Mouse (Mus musculus) urinary bladder, postnatal 14 days (tissue): ENCODE data around the gene Ctsd.
"Not testable (repeated sequence)": the region's sequence is repeated elsewhere in the genome, so short reads cannot be mapped to it uniquely, and the experiment has no call there.

ENCODE experiments used
- DNase-seq: peaks from one replicate; pipeline ENCODE4 v3.0.0; 2021; ENCODE audit warnings: low spot score

The Ctsd gene

GRCm38 (mm10) chr7:142332741-142333140, 55.1 kb downstream of the Ctsd start:
- not testable (repeated sequence) for DNase-seq

GRCm38 (mm10) chr7:142331281-142331680, 56.6 kb downstream of the Ctsd start:
- DNase-seq, result no peak

GRCm38 (mm10) chr7:142330271-142330724, 57.5 kb downstream of the Ctsd start:
- DNase-seq, result no peak

- DNase-seq, result no peak
Measured at GRCm38 (mm10) chr7:142328507-142328906, 59.3 kb downstream of the Ctsd start.

DNA sequence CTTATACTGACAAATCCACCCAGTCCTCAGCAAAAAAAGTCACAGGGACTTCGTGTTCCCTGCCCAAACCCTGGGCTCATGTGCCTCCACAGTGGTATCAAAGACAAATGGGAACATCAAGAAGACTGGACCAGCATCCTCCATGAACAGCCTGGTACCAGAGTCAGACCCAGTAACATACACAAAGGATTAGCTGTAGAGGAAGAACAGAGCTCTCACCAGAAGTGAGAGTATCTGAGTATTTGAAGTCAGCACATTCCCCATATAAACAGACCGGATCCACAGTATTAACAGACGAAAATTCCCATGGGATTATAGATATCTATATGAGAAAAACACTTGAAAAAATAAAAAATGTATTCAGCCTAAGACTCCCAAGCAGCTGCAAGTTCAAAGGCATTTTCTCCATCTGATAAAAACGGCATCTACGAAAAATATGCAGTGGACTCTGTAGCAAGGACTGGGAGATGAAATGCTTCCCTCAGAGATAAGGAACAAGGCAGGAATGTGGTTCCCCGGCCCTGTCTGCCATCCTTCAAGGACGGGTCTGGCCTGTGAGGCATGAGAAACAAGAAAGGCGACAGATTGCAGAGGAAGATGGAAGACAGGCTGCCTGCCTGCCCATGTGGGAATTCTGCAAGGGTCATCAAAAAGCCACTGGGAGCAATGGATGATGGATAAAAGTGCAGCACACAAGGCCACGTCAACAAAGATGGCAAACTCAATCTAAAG, 61.0 kb downstream of the Ctsd start:
- peak; percentile 48 for DNase-seq
